Mouse (Mus musculus): Measurements from ENCODE around the gene Utp11. TPM values are rescaled to one million over a fixed set of nuclear protein-coding genes. Genes with fewer than 3 reads are reported as not detected.

Gene Utp11
- total and polyA plus RNA-seq, 2 experiments from 2014 or later: 4.0 to 31.2 TPM

DNA sequence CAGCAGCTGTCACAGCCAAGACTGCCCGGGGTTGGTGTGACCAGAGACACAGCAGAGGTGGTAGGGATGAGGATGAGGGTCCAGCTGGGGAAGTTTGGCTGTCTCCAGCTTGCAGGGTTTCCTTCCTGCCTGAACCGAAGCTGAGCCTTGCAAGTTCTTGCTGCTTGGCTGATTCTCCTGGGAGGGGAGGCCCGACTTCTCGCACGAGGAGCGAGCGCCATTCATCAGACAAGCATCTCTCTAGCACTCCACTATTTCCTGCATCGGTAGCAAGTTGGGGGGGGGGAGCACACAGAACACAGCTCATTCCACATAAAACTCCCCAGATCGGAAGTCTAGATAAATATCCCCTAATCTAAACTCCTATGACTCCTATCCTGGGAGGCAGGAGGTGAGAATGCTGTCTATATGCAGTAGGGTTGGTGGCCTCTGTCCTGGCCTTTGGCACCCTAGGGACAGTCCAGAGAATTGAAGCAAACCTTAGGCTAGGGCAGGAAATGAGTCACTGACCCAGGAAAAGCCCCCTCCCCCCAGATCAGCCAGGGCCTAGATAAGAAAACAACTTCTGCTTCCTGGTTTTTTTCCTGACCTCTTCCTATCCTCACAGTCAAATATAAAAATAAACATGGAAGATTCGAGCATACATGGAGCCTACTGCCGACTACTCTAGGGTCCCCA, 11.5 kb upstream of the Utp11 start:
- H3K9me3 ChIP-seq (ENCODE audit: low read length): no peaks in the 10 kb centered on the region
- H3K9ac ChIP-seq (replicated peaks; ENCODE audit: low read length): no peak overlapping the region; the same call in 1 of the 2 replicates
- H3K36me3 ChIP-seq (ENCODE audit: insufficient read depth, low read length): no peaks in the 10 kb centered on the region
- H3K4me1 ChIP-seq (ENCODE audit: insufficient read depth, low read length): peaks cover 12% of the 10 kb centered on the region; the same call in 1 of the 2 replicates
- no peaks in the 10 kb centered on the region for H3K27me3 ChIP-seq (ENCODE audit: insufficient read depth, low read length)
- no peak overlapping the region for H3K4me2 ChIP-seq (ENCODE audit: low read depth, low read length)
- 20% methylated on average over 11 of the region's 11 CpGs for WGBS
- no peak overlapping the region for H3K4me3 ChIP-seq (ENCODE audit: low read length)
- no peak for ATAC-seq
- TF ChIP-seq CTCF (IDR thresholded peaks at IDR 0.05; ENCODE audit: low read depth): no peak
- H3K27ac ChIP-seq: peak overlapping the region; percentile 63; the same call in 1 of the 2 replicates
- no peak for DNase-seq (ENCODE audit: low spot score)

DNA sequence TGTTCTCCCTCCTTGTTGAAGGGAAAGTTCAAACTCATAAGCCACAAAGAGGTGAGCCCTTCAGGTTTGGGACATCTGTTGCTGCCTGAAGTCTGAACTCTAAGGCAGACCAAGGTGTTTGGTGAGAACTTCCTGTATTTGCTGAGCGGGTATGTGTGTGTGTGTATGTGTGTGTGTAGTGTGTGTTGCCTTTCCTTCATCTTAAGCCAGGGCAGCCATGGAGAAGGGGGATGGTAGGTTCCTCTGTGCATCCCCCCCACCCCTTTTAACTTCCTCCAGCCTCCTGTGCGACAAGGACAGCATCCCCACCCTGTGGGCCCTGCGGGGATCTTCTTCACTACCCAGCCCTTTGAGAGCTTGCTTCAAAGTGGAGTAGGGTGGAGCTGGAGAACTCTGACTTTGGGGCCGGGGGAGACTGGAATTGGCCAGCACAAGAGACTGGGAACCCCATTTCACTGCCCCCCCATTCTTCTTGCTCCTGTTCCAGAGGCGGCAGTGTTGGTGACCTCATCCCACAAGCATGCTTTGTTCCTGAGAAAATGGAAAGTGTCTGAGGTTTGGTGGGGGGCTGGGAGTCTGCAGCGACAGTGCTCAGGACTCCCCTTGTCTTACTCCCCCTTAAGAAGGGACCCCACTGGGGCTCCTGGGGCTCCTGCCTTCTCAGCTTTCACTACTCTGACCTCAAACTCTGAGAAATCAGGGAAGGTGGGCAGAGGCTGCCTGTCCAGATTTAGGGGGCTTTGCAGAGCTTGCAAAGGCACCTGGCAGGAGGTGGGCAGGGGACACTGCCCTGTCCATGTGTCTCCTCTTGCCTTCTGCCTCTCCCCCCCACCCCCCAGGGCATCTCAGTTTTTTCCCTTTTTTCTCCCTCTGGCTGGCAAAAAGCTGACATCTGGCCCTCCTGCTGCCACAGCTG, 10.7 kb upstream of the Utp11 start:
- no peak overlapping the region for H3K4me3 ChIP-seq (ENCODE audit: low read length)
- H3K9ac ChIP-seq (replicated peaks; ENCODE audit: low read length): no peak overlapping the region; the same call in 1 of the 2 replicates
- no peak for ATAC-seq
- peaks cover 11% of the 10 kb centered on the region; the same call in 1 of the 2 replicates for H3K4me1 ChIP-seq (ENCODE audit: insufficient read depth, low read length)
- no peaks in the 10 kb centered on the region for H3K27me3 ChIP-seq (ENCODE audit: insufficient read depth, low read length)
- DNase-seq (ENCODE audit: low spot score): no peak
- peak overlapping the region; percentile 21; the same call in 1 of the 2 replicates for H3K4me2 ChIP-seq (ENCODE audit: low read depth, low read length)
- no peaks in the 10 kb centered on the region for H3K36me3 ChIP-seq (ENCODE audit: insufficient read depth, low read length)
- WGBS: 11% methylated on average over 6 of the region's 6 CpGs
- H3K9me3 ChIP-seq (ENCODE audit: low read length): no peaks in the 10 kb centered on the region
- no peak for TF ChIP-seq CTCF (IDR thresholded peaks at IDR 0.05; ENCODE audit: low read depth)
- peak overlapping the region; percentile 63; the same call in 1 of the 2 replicates for H3K27ac ChIP-seq

DNA sequence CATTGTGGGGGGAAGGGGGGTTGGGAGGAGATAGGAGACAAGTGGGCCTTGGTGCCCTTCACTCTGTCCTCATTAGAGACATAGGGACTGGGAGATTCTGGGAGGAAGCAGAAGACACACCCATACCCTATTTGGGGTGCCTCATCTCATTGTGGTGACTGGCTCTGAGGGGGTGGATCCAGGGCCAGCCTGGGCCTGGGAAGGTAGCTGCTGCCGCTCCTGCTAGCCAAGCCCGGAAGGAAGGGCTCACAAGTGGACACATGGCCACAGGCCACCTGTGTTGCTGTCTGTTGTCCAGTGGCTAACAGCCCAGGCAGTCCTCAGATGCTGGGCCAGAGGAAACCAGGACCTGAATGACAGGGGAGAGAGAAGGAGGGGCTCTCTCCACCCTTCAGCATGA, 10.0 kb upstream of the Utp11 start:
- no peak for TF ChIP-seq CTCF (IDR thresholded peaks at IDR 0.05; ENCODE audit: low read depth)
- H3K4me1 ChIP-seq (ENCODE audit: insufficient read depth, low read length): peaks cover 4% of the 10 kb centered on the region; the same call in 1 of the 2 replicates
- no peak overlapping the region; the same call in 1 of the 2 replicates for H3K4me2 ChIP-seq (ENCODE audit: low read depth, low read length)
- no peaks in the 10 kb centered on the region for H3K9me3 ChIP-seq (ENCODE audit: low read length)
- H3K36me3 ChIP-seq (ENCODE audit: insufficient read depth, low read length): no peaks in the 10 kb centered on the region
- H3K9ac ChIP-seq (replicated peaks; ENCODE audit: low read length): no peak overlapping the region
- ATAC-seq (no peak), DNase-seq (ENCODE audit: low spot score) (no peak)
- no peak overlapping the region for H3K27ac ChIP-seq
- H3K27me3 ChIP-seq (ENCODE audit: insufficient read depth, low read length): no peaks in the 10 kb centered on the region
- H3K4me3 ChIP-seq (ENCODE audit: low read length): no peak overlapping the region
- 35% methylated on average over 2 of the region's 2 CpGs for WGBS

DNA sequence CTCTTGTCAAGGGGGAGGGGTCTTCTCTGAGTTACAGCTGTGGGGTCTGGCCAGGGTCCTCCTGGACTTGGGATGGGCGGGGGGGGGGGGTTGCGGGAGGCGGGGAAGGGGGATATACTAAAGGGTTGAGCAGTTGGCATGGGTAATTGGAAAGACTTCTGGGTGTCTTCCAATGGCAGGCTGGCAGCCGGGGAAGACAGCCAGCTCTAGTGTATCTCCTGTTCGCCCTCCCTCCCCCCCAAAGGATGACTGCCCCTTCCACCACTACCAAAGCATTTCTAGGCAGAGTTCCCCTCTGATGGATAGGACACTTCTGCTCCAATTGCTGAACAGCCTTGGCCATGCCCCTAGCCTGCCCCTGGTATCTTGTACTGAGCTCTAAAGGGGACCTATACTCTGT, 8.5 kb upstream of the Utp11 start:
- DNase-seq (ENCODE audit: low spot score) (peak; percentile 69), ATAC-seq (peak; percentile 30; the same call in 1 of the 2 replicates)
- no peak overlapping the region for H3K9ac ChIP-seq (replicated peaks; ENCODE audit: low read length)
- no peaks in the 10 kb centered on the region for H3K36me3 ChIP-seq (ENCODE audit: insufficient read depth, low read length)
- WGBS: 37% methylated on average over 4 of the region's 5 CpGs
- no peak for TF ChIP-seq CTCF (IDR thresholded peaks at IDR 0.05; ENCODE audit: low read depth)
- 0 out of 2 replicates have a peak, but pooled peaks cover 3% of the 10 kb centered on the region for H3K4me1 ChIP-seq (ENCODE audit: insufficient read depth, low read length)
- peak overlapping the region; percentile 97 for H3K4me2 ChIP-seq (ENCODE audit: low read depth, low read length)
- H3K27ac ChIP-seq: no peak overlapping the region
- no peaks in the 10 kb centered on the region for H3K27me3 ChIP-seq (ENCODE audit: insufficient read depth, low read length)
- no peaks in the 10 kb centered on the region for H3K9me3 ChIP-seq (ENCODE audit: low read length)
- H3K4me3 ChIP-seq (ENCODE audit: low read length): peak overlapping the region; percentile 65; the same call in 1 of the 2 replicates

DNA sequence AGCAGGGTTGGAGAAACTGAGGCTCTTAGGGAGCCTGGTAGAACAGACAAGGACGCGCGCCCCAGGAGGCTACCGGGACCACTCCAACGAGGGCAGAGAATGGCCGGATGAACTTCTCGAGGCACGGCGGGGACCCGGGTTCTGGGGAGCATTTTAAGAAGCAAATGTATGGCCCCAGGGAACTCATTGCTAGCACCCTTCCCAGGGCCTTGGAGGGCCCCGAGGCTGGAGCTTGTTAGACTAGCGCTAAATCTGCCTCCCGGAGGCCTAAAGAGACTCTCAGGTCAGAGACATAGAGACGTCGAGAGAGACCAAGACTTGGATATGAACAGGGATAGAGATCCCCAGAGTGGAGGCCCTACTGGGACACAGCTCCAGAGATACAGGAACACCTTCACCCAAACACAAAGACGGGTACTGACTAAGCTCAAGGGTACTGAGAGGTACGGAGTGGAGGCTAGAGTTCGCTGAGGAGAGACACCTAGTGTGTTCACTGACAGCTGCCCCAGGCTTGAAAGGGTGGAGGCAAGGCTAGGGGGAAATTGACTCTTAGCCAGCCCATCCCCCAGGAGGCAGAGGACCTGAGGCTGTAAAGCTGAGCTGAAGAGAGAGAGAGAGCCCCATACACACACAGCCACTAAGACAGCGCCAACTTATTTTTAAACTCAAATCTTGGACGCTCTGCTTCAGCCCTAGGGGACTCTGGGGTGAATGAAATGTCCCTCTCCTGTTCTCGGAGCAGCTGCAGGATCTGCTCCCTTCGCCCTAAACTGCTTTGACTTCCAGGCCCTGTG, 7.8 kb upstream of the Utp11 start:
- 0 out of 2 replicates have a peak, but pooled peaks cover 3% of the 10 kb centered on the region for H3K4me1 ChIP-seq (ENCODE audit: insufficient read depth, low read length)
- WGBS: 4% methylated on average over 22 of the region's 22 CpGs
- H3K36me3 ChIP-seq (ENCODE audit: insufficient read depth, low read length): no peaks in the 10 kb centered on the region
- H3K27ac ChIP-seq: peak overlapping the region; percentile 54; the same call in 1 of the 2 replicates
- peak overlapping the region; percentile 54 for H3K9ac ChIP-seq (replicated peaks; ENCODE audit: low read length)
- H3K4me2 ChIP-seq (ENCODE audit: low read depth, low read length): peak overlapping the region; percentile 97
- no peaks in the 10 kb centered on the region for H3K27me3 ChIP-seq (ENCODE audit: insufficient read depth, low read length)
- DNase-seq (ENCODE audit: low spot score) (peak; percentile 60), ATAC-seq (peak; percentile 27; the same call in 1 of the 2 replicates)
- peak overlapping the region; percentile 65 for H3K4me3 ChIP-seq (ENCODE audit: low read length)
- TF ChIP-seq CTCF (IDR thresholded peaks at IDR 0.05; ENCODE audit: low read depth): no peak
- H3K9me3 ChIP-seq (ENCODE audit: low read length): no peaks in the 10 kb centered on the region
